Mouse (Mus musculus) retina, embryonic 14.5 days (tissue): ENCODE measurements around the gene Rtbdn.

Source experiments
- DNase-seq: peaks from one replicate; pipeline ENCODE4 v3.0.0-alpha.2; 2015; ENCODE audit warnings: low spot score

Rtbdn gene

DNA sequence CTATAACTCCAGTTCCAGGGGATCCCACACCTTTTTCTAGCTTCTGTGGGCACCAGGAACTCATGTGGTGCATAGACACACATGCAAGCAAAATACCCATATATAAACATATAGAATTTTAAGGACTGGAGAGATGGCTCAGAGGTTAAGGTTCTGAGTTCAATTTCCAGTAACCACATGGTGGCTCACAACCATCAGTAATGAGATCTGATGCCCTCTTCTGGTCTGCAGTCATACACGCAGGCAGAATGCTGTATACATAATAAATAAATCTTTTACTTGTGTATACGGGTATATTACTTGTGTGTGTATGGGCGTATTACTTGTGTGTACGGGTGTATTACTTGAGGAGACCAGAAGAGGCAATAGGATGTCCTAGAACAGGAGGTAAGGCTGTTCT, 17.2 kb downstream of the Rtbdn start:
- DNase-seq, result no peak

DNA sequence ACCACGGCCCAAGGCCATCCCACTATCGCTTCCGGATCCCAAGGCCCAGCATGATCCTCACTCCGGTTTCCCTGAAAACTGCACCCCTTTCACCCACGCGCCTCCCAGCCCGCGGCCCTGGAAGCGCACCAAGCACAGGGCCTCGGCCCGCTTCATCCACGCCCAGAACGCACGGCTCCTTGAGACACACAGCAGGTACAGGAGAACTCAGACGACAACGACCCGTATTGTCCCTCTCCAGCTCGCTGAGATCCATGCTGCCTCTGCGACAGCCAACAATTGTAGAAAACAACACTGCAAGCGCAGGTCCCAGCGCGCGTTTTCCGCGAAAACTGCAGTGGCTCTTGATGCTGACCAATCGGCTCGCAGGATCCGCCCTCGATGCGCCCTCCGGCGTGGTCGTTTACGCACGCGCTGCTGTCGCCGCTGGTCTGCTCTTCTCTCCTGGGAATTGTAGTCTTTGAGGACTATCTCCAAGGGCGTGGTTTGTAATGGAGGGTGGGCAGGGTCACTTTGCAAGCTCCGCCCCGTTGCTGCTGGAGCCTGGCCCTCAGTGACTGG, 19.0 kb downstream of the Rtbdn start:
- DNase-seq, result peak; percentile 99

DNA sequence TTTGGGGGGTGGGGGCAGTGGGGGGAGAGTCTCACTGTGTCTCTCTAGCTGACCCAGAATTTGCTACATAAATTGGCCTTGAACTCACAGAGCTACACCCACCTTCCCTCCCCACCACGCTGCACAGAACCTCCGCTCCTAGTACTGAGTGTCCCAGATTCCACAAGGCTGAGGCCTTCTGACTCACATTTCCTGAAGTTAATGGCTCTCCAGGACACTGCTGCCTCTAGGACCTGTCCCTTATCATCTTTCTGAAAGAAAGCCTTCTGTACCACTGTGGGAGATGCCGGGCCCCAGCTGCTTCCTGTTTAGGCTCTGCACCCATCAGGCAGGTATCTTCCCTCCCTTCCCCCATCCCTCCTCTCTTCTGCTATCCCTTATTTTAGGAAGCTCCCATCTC, 19.8 kb downstream of the Rtbdn start:
- DNase-seq, result no peak

DNA sequence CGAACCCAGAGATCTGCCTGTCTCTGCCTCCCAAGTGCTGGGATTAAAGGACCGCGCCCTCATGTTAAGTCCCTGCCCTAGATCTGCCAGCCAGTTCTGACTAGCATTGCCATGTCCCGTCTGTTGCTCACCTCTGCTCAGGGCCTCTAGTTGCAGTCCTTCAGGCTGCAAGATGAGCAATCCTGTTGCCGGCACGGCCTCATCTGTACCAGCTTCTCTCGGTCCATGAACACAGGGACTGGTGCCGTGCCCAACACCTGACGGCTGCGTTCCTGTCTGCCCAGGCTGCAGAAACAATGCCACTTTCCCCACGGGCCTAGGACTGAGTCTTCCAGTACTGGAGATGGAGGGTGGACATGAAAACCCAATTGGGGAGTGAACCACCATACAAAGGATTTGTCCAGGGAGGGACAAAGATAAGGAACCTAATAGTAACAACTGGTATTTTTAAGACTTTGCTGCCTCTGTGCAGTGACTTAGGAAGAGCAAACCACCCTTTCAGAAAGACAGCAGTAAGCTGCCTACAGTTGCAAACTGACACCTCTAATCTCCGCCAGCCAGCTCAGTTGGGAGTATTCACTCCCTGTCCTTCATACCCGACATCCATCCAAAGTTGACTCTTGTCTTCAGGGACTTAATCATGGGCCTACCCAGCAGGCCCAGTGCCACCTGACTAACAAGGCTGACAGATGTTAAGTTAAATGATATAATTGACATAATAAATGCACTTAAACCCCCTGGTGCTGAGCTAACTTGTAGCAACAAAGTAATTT, 20.9 kb downstream of the Rtbdn start:
- no peak for DNase-seq

DNA sequence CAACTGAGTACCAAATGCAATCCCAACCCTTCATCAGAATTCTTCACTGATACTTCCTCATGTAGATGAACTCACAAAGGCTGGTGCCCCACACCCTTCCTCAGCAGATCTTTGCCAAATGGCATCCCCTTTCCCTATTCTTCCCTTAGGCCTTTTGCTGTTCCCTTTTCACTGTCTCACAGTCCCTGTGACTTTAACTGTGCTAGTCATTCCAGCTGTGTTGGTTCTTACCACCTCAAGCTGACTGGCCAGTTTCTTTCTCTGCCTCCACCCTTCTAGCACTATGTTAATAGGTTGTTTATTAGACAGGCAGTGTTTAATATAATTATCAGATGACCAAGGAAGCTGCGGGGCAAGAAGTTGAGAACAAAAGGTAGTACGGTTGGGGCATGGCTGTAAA, 21.9 kb downstream of the Rtbdn start:
- DNase-seq, result no peak

DNA sequence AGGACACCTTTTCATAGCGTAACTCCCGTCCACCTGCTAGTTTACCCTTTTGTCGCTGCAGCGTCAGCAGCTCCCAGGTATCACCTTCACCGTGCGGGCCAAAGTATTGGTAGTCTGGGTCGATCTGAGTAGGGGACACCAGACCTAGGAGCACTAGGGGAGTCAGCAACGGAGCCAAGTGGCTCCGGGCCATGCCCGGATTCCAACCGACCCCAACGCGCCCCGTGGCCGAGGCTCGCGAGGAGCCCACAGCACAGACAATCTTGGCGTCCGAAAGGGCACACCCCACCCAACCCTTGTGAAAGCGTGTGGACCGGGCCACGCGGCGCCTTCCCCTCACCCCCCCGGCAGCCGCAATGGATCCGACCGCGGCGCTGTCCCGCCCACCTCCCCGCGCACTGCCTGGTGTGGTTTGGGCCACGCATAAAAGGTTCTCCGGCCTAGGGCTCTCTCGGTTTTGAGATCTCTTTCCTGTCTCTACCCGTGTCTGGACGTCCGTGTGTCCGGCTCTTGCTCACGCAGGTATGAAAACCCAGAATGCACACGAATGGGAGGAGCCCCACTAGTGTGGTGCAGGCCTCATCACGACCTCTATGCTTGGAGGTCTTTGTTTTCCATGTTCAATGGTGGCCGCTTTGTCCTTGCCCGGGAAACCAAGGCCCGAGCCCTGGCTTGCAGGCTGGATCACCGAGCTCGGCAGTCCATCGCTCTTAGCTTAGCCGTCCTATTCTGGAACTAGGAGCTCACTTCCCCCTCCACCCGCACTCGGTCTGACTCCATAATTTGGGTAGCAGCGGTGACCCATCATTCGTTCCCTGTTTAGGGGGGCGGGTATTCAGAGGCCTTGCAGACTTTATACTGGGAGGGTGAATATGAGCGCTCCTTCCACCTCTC, 22.7 kb downstream of the Rtbdn start, which contains the start of the genes Gm49661, Prdx2 and Rnaseh2a:
Gm49661 (minus strand) TSS at position 193 of the 894 bp plus-strand sequence.
Prdx2 (plus strand) TSS at position 347 of the 894 bp plus-strand sequence.
Rnaseh2a (minus strand) TSS at position 527 of the 894 bp plus-strand sequence.
- peak; percentile 81 for DNase-seq

DNA sequence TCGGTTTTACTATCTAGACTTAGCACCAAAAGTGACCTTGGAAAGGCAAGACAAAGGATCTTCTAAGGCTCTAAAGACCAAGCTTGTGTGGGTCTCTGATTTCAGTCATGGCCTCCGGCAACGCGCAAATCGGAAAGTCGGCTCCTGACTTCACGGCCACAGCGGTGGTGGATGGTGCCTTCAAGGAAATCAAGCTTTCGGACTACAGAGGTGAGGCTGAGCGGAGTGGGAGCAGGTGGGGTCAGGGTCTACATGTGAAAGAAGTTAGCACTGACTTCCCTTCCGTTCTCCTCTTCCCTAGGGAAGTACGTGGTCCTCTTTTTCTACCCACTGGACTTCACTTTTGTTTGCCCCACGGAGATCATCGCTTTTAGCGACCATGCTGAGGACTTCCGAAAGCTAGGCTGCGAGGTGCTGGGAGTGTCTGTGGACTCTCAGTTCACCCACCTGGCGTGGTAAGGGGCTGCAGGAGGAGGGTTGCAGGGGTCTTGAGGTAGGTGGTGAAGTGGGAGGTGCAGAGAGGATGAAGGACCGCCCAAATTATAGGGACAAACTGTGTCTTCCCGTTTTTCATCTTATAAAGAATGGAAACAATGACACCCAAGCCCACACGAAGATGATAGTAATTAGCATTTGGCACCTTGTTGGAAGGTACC, 23.5 kb downstream of the Rtbdn start:
- DNase-seq, result no peak

DNA sequence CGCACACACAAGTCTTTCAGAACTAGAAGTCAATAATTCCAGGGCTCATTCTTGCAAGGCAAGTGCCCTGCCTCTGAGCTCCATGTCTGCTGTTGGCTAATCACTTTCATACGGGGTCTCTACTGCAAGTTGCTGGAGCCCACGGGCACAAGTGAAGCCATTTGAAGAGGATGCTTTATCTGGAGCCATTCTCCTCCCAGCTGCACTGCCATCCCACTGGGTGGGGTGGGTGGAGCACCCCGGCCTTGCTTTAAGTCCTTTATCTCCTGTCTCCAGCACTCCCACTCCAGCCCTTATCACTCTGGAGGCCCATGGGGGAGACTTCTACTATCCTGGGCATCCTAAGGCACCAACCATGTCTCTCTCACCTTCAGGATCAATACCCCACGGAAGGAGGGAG, 24.1 kb downstream of the Rtbdn start:
- DNase-seq, result no peak

DNA sequence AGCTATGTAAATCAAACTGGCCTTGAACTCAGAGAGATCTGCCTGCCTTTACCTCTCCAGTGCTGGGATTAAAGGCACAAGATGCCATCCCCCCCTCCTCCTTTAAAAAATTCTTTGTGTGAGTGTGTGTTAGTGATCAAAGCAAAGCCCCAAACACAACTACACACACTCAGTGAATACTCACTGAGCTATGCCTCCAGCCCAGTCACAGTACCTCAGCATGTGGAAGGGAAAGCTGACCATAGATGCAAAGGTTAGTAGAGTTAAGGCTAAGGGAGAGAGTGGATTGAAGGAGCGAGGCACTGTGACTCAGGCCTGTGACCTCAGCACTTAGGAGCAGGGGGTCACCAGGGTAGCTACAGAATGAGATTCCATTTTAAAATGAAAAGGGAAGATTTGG, 26.3 kb downstream of the Rtbdn start:
- no peak for DNase-seq

DNA sequence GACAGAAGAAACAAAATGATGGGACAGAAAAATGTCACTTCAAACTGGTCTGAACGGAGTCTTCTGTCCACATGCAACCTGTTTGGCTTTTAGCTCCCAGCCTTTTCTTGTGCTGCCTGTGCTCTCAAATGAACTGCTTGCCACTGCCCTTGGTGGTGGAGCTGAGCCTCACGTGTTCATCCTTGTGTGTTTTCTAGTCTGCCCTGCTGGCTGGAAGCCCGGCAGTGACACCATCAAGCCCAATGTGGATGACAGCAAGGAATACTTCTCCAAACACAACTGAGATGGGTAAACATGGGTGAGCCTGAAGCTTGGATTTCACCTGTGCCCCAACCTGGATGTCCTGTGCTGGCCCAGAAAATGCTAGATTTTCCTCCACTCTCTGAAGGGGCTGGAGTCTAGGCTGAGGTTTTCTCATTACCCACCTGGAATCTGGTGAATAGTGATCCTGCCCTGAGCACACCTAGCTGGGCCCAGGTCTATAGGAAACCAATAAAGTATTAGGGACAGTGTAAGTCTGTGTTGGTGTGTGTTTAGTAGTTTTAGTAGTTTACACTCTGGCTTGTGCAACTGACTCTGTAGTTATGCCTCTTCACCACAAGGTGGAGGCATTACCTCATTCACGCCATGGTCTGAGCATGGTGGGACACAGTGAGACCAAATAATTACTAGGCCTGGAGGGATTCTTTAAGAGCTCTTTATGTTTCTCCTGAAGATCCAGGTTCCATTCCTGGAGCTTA, 27.2 kb downstream of the Rtbdn start:
- peak; percentile 82 for DNase-seq

DNA sequence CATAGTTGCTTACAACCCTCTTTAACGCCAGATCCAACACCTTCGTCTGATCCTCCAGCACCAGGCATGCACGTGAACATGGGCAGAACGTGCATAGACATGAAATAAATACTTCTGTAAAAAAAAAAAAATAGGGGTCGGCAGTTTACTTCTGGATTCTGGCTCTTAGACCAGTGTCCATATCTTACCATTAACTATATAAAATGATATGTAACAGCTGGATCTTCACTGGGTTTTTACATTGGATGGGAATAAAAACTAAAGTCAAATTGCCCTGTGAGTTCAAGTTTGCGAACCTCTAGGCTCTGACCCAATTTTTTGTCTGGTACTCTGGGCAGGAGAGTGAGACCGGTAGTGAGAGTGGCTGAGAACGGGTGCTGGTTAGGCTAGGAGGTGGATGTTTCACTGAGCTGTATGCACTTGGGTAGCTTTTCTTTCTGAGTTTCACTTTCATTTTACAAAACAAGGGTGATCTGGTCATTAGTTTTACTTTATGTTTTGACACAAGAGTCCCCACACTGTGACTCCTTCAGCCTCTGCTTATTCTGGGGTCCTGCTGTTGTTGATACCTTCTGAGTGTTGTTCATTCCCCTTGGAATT, 27.9 kb downstream of the Rtbdn start:
- DNase-seq, result no peak

DNA sequence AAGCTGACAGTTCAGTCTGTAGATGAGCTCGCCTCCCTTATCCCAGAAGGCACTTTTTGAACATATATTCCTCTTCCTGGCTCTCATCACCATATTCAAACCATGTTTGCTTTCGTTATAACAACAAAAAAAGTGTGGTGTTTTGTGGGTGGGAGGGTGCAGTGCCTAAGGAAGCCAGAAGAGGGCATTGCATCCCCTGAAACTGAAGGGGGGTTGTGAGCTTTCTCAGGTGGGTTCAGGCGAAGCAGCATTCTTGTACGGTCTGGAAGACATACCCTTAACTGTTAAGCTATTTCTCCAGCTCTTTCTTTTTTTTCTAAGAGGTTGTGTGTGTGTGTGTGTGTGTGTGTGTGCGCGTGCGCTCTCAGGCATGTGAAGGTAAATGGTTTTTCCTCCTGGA, 28.6 kb downstream of the Rtbdn start:
- peak; percentile 69 for DNase-seq

DNA sequence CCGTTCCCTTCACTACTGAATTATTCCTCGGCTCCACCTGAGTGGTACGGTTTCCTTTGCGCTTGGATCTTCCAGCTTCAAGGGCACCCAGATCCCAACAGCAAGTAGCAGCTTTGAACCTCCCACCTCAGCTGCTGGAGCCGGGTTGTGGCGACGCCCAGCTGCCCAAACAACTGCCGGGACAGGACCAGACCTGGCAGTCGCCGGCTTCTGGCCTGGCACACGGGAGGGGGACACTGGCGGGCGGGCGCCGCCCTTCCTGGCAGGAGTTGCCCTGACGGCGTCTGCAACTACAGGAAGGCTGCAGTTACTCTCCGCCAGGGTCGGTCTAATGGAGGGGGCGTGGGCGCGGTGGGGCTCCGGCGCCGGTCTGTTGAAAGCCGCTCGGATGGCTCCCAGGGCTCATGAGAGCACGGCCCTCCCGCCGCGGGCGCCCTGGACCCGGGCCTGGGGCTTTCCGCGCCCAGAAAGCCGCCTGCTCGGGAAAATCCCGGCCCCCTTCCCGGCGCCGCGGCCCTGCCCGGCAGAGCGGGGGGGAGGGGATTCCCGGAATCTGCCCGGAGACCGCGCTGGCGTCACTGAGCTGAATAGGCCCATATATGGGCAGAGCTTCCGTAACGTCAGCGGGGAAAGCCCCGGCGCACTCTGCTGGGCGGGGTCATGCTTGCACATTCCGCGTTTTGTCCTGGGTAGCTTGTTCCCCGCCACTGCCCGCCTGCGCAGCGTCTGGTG, 29.4 kb downstream of the Rtbdn start:
- peak; percentile 95 for DNase-seq

DNA sequence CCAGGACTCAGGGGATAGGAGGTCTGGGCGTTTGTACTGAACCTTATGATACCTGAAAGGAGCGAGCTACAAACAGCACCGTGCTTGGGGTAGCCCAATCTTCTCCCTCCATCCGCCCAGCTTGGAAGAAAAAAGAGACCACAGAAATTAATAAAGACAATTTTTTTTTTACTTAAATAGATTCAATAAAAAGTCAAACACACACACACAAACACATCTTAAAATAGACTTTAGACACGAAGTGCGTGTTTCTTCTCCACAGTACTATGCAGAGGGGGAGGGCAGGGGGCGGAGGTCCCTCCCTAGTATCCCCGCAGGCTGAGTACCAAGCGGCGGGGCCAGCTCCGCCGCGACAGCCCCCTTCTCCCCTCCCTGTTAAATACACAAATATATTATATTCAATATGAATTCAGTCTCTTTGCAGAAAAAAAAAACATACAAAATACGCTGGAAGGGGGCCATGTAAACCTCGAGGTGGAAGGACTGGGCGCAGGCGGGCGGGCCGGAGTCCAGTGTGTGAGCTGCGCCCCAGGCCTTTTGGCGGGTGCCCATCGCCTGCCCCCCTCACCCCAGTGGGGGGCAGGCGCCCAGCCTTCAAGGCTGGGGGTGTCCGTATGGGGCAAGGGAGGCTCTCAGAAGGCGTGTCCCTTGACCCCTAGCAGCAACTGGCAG, 30.1 kb downstream of the Rtbdn start:
- DNase-seq, result no peak

DNA sequence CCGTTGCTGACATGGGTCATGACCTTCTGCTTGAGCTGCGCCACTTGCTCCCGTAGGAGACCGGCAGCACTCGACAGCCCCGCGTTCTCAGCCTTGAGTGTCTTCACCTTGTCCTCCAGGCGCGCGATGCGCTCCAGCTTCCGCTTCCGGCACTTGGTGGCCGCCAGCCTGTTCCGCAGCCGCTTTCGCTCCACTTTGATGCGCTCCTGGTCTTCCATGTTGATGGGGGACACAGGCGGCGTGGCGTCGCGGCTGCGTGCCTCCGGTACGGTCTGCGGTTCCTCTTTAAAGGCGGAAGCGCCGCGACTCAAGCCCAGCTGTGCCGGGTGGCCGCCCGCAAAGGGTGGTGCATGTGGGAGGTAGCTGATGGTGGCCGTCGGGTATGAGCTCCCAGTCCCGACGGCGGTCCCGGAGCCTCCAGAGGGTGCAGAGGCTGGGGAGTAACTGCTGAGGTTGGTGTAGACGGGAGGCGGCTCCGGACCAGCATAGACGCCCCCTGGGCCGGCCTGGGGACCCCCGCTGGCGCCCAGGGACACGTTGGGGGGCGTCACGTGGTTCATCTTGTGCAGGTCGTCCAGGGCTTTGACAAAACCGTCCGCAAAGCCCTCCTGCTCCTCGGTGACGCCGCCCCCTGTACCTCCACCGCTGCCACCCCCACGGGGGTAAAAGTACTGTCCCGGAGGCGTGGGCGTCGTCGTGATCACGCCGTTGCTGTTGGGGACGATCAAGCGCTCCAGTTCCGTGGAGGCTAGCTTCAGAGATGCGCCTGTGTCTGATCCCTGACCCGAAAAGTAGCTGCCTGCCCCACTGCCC, 30.9 kb downstream of the Rtbdn start:
- peak; percentile 56 for DNase-seq

DNA sequence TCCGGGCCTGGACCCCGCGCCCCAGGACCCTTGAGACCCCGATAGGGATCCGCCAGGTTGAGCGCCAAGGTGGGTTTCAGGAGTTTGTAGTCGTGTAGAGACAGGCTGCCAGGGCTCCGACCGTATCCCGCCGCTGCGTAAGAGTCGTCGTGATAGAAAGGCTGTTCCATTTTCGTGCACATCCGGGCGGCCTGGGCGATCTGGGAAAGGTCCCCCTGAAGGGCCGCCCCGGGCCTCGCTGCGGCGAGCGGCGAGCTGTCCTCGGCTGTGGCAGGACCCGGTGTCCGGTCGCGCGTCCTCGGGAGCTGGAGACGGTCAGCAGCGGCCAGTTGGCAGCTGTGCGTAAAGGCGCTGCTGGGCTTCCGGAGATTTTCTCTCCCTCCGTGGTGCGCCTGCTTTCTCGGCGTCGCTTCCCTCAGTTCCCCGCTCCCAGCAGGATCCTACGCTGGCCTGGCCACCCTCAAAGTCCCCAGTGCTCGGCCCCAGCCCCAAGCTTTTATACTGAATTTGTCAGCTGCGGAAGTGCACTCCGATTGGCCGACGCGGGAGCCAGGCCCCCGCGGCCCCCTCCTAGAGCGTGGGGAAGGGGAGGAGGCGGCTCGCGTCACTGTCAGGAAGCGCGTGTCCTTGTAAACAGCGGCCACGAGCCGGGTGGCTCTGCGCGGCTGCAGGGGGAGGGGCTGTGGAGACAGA, 31.6 kb downstream of the Rtbdn start, which contains the start of gene Junb:
Junb (minus strand) TSS at position 471 of the 693 bp plus-strand sequence.
- DNase-seq, result peak; percentile 91

DNA sequence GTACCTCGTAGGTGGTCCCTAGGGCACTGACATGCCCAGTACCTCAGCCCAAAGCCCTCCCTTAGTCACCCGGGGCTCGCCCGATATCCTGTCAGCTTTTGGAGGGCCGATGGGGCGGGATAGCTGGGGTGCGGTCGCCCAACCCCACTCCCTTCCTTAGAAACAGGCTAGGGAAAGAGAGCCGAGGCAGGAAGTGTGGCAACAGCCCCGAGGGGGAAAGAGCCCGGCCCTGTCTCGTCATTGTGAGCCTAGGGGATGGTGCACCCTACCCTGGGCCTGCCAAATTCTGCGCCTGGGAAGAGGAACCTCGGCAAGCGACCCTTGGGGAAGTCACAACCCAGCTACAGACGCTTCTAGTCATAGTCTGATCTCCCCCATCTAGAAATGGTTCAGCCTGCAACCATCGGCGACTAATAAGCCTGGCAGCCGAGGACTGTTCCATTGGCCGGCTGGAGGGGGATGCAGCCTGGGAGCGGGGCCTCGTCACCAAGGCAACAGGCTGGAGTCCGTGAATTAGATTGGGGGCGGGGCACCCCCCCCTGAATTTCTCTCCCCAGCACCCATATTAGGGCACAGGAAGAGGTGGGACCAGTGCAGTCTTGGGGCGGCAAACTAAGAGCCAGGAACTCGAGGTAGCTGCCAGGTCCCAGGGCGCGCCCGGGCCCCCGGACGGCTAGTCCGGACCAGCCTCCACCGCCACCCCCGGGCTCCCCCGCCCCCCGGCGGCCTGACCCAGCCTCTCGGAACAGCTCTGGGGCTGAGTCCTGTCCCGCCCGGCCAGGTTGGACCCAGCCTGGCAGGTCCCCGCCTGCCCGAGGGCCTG, 33.0 kb downstream of the Rtbdn start:
- DNase-seq, result peak; percentile 93
